Mouse (Mus musculus): ENCODE measurements around the gene Kdsr. TPM values are rescaled to one million over a fixed set of nuclear protein-coding genes. Genes with fewer than 3 reads are reported as not detected.

Gene Kdsr
- 3.0 TPM for polyA plus RNA-seq (2014; fragmentation: Illumina TruSeq; extraction: RNeasy Lipid Tissue Mini Kit (QIAGEN cat#74804); ENCODE audit: low read depth, low replicate concordance)

GRCm38 (mm10) chr1:106759572-106760435 lies at the start of gene Kdsr:
TSS of gene Kdsr (minus strand) at chr1:106759727.

GRCm38 (mm10) chr1:106796542-106796924 lies 37.0 kb upstream of the Kdsr start, which contains the start of gene Vps4b:
TSS of gene Vps4b (minus strand) at chr1:106796728.

GRCm38 (mm10) chr1:106713621-106714529 lies 45.7 kb downstream of the Kdsr start, which contains the start of gene Bcl2:
TSS of gene Bcl2 (minus strand) at chr1:106714274.

Other genes starting within 250 kb of the Kdsr start
- 2.3 TPM for gene Bcl2, start 45.5 kb downstream of the Kdsr start, polyA plus RNA-seq (2014; fragmentation: Illumina TruSeq; extraction: RNeasy Lipid Tissue Mini Kit (QIAGEN cat#74804); ENCODE audit: low read depth, low replicate concordance)
- gene Vps4b, start 37.0 kb upstream of the Kdsr start, polyA plus RNA-seq (2014; fragmentation: Illumina TruSeq; extraction: RNeasy Lipid Tissue Mini Kit (QIAGEN cat#74804); ENCODE audit: low read depth, low replicate concordance) = 28.2 TPM
- not detected for gene Serpinb5, start 101.4 kb upstream of the Kdsr start, polyA plus RNA-seq (2014; fragmentation: Illumina TruSeq; extraction: RNeasy Lipid Tissue Mini Kit (QIAGEN cat#74804); ENCODE audit: low read depth, low replicate concordance)
- gene Serpinb12, start 174.7 kb upstream of the Kdsr start, polyA plus RNA-seq (2014; fragmentation: Illumina TruSeq; extraction: RNeasy Lipid Tissue Mini Kit (QIAGEN cat#74804); ENCODE audit: low read depth, low replicate concordance) = not detected
- not detected for gene Serpinb13, start 221.3 kb upstream of the Kdsr start, polyA plus RNA-seq (2014; fragmentation: Illumina TruSeq; extraction: RNeasy Lipid Tissue Mini Kit (QIAGEN cat#74804); ENCODE audit: low read depth, low replicate concordance)

All from heart, adult 10 weeks (tissue).